Mouse (Mus musculus) spleen, adult 2 months (tissue): ENCODE data around the gene Arhgap28.

Source experiments
- CTCF ChIP-seq: fragments of 200-500 bp; IDR thresholded peaks from 2 replicates; pipeline ENCODE4 v1.5.1; 2011; ENCODE audit warnings: mild to moderate bottlenecking, inconsistent platforms; ENCODE audit not compliant: insufficient read depth, insufficient read length, insufficient replicate concordance; ENCODE audit errors: extremely low read depth
- POLR2A ChIP-seq: fragments of 200-500 bp; IDR thresholded peaks from 2 replicates; pipeline ENCODE4 v1.6.1; 2011; ENCODE audit warnings: low read depth, low read length, inconsistent platforms

GRCm38 (mm10) chr17:67864912-67865311, 139.0 kb downstream of the Arhgap28 start:
- TF ChIP-seq CTCF (no peak), POLR2A (no peak)
